Mouse (Mus musculus) right cerebral cortex, postnatal 14 days (tissue): Measurements from ENCODE around the gene Olfr148.

Experiments
- DNase-seq: peaks from one replicate; pipeline ENCODE4 v3.0.0; 2022

Gene Olfr148

DNA sequence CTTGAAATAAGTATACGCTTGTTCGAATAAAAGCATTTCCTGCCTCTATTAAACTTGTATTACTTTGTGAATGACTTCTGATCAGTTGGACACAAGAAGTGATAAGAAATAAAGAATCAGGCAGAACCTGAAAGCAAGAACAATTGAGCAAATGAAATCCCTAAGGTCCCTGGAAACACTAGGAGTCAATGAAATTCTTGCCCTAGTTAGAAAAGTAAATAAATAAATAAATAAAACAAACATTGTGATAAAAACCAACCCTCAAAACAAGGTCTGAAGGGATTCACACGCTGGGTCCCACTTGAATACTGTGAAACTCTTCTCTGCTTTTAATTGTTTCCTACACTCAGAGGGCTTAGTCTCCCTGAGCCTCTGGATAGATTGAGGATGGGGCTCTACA lies at the start of gene Olfr148:
Olfr148 (plus strand) TSS at position 301 of the 400 bp plus-strand sequence.
- DNase-seq = no peak

DNA sequence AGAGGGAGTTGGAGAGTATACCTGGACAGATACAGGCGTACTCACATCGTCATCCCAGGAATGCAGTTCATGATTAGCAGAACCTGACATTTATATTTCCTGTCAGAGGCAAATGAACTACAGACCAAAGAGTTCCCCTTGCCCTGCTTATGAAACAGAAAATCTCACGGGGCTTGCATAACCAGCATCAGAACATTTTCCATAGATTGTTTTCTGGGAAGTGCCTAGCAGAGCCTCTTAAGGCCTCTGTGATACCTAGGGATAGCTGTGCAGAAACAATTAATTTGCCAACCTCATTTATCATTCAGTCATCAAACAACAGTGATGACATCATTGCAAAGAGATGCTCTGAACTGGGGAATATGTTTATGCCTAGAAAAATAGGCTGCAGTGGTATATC lies 35.0 kb upstream of the Olfr148 start, which contains the start of gene Olfr959:
Olfr959 (minus strand) TSS at position 101 of the 400 bp plus-strand sequence.
- DNase-seq = no peak

DNA sequence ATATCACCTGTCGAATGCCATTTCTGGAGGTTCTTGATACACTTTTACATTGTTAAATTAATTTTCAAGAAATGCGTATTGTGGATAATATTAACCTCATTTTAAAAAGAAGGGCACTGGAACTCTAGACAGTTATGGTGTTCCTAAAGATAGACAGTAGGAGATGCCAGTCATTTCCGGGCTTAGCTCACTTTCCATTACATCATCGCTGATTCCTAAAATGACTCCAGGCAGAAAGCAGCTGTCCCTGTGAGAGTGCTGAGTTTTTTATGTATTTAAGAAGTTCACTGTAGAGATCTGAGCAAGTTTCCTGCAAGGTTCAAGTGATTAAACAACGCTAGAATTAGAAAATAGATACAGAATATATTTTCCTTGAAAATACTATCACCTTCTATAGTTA lies 33.4 kb upstream of the Olfr148 start:
- DNase-seq = no peak

DNA sequence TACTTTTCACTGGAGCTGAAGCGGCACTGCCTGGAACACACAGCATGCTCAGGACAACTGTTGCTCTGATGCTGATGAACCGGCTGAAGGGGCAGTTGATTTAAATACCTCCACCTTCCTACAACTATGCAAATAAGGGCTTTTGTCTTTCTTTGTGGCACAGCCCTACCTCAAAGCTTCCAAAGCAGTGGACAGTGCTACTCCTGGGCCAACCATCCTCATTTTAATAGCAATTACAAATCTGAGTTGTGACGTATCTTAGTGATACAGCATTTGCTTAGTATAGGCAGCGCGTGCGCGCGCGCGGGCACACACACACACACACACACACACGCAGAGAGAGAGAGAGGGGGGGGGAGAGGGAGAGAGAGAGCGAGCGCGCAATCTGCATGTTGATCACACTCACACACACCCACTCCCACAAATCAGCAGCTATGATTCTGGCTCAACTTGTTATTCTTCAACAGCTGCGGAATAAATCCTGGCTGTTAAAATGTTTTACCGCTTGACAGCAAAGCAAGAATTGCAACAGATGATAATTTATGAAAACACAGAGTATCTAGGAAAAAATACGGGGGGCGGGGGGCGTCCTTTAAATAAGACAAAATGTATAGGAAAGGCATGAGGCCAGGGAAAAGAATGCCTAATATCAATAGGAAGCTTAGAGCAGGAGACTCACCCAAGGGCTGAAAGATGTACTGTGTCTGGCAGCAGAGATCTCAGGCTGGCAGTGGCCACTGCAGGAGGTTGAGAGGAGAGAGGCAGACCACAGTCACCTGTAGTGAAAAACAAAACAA lies 7.7 kb upstream of the Olfr148 start:
- DNase-seq = peak; percentile 42

DNA sequence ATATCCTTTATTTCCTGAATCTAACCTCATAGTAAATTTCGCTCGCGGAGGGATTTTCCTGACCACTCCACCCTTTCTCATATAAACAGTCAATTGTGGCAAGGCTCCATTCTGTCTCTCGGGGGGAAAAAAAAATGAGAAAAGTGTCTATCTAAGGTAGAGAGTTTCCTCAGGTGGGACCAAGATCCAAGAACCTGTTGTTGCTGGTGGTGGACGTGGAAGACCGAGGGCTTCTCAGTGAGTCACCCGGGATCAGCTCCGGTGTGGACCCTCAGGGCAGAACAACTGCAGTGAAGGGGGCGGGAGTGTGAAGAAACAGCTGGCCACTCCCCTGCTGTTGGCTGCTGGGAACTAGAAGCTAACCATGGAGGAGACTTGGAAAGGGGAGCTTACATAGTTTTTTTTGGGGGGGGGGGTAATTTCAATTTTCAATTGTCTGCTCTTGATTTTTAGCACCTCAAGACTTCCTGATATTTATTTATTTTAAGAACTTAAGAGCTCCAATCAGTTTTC lies 7.1 kb upstream of the Olfr148 start:
- DNase-seq = no peak

DNA sequence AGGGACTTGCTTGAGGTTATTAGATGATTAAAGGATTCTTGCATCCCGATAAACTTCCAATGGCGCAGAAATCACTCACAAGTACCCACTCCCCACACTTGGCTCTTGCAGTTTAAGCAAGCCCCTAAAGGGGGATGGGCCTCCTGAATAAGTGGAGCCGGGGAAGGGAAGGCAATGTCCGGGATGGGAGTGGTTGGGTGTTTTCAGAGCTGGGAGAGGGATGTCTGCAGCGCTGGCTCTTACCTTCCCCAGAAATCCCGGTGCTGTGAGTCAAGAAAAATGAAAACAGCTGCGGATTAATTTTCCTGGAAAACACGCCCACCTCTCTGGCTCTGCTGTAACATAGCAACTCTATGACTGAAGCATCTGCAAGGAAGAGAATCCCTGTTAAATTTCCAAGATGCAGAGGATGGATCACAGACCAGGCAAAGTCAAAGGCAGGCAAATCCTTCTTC lies 6.4 kb upstream of the Olfr148 start, which contains the start of gene AW551984:
AW551984 (minus strand) TSS at position 405 of the 455 bp plus-strand sequence.
- no peak for DNase-seq

DNA sequence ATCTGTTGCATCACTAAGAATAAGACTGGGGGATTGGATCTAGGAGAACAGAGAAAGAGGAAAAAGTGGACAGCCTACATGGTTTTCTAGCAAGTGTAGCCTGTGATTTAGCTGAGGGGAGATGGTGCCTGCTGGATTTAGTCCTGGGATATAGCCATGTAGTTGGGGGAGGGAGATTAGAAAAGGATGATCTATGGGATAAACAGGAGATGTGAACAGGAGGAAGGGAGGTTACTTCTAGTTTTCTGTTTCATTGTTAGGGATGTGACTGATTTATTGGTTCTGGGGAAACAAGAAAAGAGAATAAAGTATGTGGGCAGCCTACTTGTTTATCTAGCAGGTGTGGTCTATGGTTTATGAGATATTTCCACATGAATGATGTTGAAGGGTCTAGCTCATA lies 2.0 kb upstream of the Olfr148 start:
- no peak for DNase-seq

DNA sequence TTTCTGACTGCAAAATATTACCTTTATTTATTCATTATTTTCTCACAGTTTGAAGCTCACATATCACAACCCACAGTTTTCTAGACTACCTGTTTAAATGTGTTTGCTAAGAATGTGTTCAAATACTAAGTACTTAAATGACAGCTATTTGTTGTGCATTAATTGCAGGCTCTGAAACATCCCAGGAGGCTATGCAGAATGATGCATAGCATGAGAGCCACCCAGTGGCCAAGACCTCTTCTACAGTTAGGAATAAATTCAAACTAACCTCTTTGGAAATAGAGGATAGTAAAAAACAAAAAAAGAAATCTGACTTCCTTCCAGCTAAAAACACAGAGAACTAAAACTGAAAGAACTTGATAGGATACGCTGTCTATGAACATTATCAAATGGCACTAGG lies 1.5 kb downstream of the Olfr148 start:
- peak; percentile 21 for DNase-seq

DNA sequence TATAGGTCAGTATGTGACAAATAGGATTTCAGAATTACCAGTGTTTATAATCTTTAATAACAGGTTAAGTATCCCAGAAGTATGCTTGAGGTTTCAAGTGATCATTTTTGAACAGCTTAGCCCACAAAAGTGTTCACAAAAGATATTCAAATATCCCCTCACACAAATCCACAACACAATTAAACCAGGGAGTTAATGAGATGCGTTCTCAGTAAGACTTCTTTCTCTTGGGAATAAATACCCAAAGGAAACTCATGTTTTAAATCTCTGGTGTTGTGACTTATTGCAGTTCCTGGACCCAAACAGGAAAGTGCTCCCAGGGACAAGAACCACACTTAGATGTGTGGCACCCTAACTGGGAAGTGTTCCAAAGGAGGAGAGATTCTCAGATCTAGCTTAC lies 10.6 kb downstream of the Olfr148 start, which contains the start of gene Olfr960:
Olfr960 (plus strand) TSS at position 301 of the 400 bp plus-strand sequence.
- no peak for DNase-seq

DNA sequence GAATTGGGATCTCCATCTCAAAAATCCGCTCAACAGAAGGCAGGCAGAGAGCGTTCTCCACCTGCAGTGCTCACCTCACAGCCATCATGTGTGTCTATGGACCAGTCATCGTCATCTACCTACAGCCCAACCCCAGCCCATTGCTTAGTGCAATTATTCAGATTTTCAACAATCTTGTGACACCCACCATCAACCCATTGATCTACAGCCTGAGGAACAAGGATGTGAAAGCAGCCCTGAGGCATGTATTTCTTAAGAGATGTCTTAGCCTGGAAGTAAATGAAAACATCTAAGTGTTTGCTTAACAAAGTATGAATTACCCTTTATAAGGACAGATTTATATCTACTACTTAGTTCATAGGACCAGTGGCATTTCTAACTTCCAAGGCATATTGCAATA lies 13.3 kb downstream of the Olfr148 start:
- DNase-seq = no peak

DNA sequence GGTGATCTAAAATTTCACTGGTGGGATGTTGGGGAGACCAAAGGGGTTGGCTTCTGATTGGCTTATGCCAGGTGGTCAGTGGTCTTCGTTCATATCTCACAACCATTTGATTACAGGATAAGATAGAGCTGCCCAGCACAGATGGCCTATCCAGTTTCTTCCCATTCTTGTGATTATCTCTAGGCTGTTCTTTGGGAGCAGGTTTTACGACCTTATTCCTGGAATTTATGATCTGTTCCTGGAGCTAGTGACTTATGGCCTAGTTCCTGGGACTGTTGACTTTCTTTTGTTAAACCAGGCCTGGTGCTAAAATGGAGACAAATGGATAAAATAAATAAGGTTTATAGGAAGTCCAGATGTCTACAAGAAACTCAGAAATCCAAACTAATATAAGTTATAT lies 14.3 kb downstream of the Olfr148 start:
- no peak for DNase-seq

DNA sequence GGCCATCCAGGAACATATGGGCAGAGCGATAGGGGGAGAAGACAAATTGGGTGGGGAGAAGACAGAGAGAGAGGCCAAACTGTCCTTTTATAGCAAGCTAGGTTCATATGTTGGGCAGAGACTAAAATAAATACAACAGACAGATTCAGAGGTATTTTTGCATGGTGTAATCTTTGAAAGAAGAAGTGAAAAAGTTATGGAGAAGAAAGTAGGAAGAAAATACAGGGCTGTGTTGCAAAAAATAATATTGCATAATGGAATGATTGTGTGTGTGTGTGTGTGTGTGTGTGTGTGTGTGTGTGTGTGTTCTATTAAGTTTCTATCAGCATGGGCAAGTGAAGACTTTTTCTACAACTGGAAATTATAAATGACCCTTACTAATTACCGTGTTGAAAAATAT lies 18.6 kb downstream of the Olfr148 start:
- no peak for DNase-seq

DNA sequence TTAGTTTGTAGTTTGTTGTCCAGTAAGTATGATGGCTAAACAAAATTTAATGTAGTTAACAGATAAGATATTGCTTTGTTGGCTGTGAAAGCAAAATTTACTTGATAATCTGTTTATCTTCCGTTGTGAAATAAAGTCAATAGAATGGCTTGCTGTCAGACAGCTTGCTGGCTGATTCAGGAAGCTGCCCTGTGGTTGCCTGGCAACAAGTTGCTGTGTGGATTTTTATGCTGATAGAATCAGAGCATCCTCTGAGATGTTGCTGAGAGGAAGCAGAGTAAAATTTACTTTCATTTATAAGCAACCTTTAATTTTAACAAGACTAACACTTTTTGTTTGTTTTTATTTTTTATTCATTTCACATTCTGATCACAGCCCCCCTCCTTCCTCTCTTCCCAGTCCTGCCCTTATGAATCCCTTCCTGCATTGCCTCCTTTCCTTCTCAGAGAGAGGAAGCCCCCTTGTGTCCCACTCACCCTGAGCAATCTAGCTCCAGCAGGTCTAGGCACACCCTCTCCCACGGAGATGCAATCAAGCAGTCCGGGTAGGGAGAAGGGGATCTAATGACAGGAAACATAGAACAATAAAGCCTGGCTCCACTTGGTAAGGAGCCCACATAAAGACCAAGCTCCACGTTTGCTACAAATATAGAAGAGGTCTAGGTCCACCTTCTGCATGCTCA lies 23.6 kb downstream of the Olfr148 start:
- DNase-seq = peak; percentile 13

DNA sequence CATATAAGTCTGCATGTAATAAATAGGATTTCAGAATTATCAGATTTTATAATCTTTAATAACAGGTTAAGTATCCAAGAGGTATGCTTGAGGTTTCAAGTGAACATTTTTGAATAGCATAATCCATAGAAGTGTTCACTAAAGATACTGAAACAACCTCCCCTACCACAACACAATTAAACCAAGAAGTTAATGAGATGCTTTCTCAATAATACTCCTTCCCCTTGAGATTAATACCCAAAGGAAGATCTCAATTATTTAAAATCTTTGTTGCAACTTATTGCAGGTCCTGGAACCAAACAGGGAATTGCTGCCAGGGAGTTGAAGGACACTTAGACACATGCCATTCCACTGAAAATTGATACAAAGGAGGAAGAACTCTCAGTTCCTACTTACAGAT lies 34.3 kb downstream of the Olfr148 start, which contains the start of gene Olfr961:
Olfr961 (plus strand) TSS at position 301 of the 400 bp plus-strand sequence.
- no peak for DNase-seq

DNA sequence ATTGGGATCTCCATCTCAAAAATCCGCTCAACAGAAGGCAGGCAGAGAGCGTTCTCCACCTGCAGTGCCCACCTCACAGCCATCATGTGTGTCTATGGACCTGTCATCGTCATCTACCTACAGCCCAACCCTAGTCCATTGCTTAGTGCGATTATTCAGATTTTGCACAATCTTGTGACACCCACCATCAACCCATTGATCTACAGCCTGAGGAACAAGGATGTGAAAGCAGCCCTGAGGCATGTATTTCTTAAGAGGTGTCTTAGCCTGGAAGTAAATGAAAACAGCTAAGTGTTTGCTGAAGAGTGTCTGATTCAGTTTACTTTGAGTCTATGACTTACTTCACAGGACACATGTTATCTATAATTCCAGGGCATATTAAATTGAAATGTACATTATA lies 36.9 kb downstream of the Olfr148 start:
- no peak for DNase-seq

DNA sequence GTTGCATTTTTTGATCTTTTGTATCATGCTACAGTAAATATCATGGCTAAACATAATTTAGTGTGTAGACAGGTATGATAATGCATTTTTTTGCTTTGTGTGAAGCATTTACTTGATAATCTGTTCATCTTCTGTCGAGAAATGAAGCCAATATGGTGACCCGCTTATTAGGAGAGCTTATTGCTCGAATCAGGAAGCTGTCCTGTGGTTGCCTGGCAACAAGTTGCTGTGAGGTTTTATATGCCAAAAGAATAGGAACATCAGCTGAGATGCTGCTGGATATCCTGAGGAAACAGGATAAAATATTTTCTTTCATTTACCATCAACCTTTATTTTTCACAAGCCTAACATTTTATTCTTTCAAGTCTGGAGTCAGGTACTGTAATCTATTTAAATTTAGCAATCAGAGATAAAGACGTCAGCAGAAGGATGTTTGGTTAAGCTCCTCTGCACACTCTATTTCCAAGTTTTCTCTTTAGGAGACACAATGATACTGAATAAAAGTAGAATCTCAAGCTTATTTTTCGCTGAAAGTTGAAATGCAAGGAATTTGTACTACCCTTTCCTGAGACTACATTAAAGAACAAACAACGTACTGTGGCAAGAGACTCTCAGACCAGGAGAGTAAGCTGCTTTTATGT lies 44.4 kb downstream of the Olfr148 start:
- DNase-seq = no peak
